Mouse (Mus musculus): Measurements from ENCODE around the gene CK137956. TPM values are rescaled to one million over a fixed set of nuclear protein-coding genes. Genes with fewer than 3 reads are reported as not detected.

CK137956 gene
- polyA plus RNA-seq, 1 experiment from 2014 or later = 0.20 TPM

- Histone ChIP-seq H3K36me3 (replicated peaks; ENCODE audit: control insufficient read depth, insufficient read depth, low read depth, low read length) (no peaks in the 10 kb centered on the region), H3K9ac (replicated peaks; ENCODE audit: low read length) (no peak overlapping the region), H3K4me1 (ENCODE audit: control insufficient read depth, insufficient read depth, low read length) (no peaks in the 10 kb centered on the region), H3K27ac (replicated peaks; ENCODE audit: low read depth, low read length) (no peak overlapping the region), H3K4me3 (ENCODE audit: low read depth, low read length) (no peak overlapping the region), H3K4me2 (ENCODE audit: low read depth, low read length) (no peak overlapping the region), H3K27me3 (ENCODE audit: control insufficient read depth, insufficient read depth, low read length) (peaks cover 27% of the 10 kb centered on the region), H3K9me3 (replicated peaks; ENCODE audit: control insufficient read depth, low read length) (no peaks in the 10 kb centered on the region)
- ATAC-seq (replicated peaks; ENCODE audit: insufficient number of reproducible peaks, low FRiP score, low TSS enrichment, low read depth) (no peak), DNase-seq (ENCODE audit: low spot score) (no peak)
- 11% methylated on average over 7 of the region's 7 CpGs for WGBS
Measured at GRCm38 (mm10) chr4:127969101-127969500, 1.6 kb downstream of the CK137956 start.

- WGBS = 39% methylated on average over 10 of the region's 10 CpGs
- ATAC-seq (replicated peaks; ENCODE audit: insufficient number of reproducible peaks, low FRiP score, low TSS enrichment, low read depth) (no peak), DNase-seq (ENCODE audit: low spot score) (peak; percentile 68)
- Histone ChIP-seq H3K9ac (replicated peaks; ENCODE audit: low read length) (no peak overlapping the region), H3K27ac (replicated peaks; ENCODE audit: low read depth, low read length) (no peak overlapping the region), H3K4me2 (ENCODE audit: low read depth, low read length) (no peak overlapping the region), H3K4me1 (ENCODE audit: control insufficient read depth, insufficient read depth, low read length) (no peaks in the 10 kb centered on the region), H3K27me3 (ENCODE audit: control insufficient read depth, insufficient read depth, low read length) (no peaks in the 10 kb centered on the region), H3K36me3 (replicated peaks; ENCODE audit: control insufficient read depth, insufficient read depth, low read depth, low read length) (no peaks in the 10 kb centered on the region), H3K9me3 (replicated peaks; ENCODE audit: control insufficient read depth, low read length) (no peaks in the 10 kb centered on the region), H3K4me3 (ENCODE audit: low read depth, low read length) (no peak overlapping the region)
Measured at GRCm38 (mm10) chr4:127953006-127953710, 17.6 kb downstream of the CK137956 start.

GRCm38 (mm10) chr4:127947696-127948095, 23.1 kb downstream of the CK137956 start:
- Histone ChIP-seq H3K36me3 (replicated peaks; ENCODE audit: control insufficient read depth, insufficient read depth, low read depth, low read length) (no peaks in the 10 kb centered on the region), H3K4me1 (ENCODE audit: control insufficient read depth, insufficient read depth, low read length) (no peaks in the 10 kb centered on the region), H3K9ac (replicated peaks; ENCODE audit: low read length) (no peak overlapping the region), H3K9me3 (replicated peaks; ENCODE audit: control insufficient read depth, low read length) (no peaks in the 10 kb centered on the region), H3K27ac (replicated peaks; ENCODE audit: low read depth, low read length) (no peak overlapping the region), H3K4me3 (ENCODE audit: low read depth, low read length) (no peak overlapping the region), H3K4me2 (ENCODE audit: low read depth, low read length) (no peak overlapping the region), H3K27me3 (ENCODE audit: control insufficient read depth, insufficient read depth, low read length) (no peaks in the 10 kb centered on the region)
- ATAC-seq (replicated peaks; ENCODE audit: insufficient number of reproducible peaks, low FRiP score, low TSS enrichment, low read depth) (no peak), DNase-seq (ENCODE audit: low spot score) (no peak)
- WGBS = 76% methylated on average over 2 of the region's 2 CpGs

DNA sequence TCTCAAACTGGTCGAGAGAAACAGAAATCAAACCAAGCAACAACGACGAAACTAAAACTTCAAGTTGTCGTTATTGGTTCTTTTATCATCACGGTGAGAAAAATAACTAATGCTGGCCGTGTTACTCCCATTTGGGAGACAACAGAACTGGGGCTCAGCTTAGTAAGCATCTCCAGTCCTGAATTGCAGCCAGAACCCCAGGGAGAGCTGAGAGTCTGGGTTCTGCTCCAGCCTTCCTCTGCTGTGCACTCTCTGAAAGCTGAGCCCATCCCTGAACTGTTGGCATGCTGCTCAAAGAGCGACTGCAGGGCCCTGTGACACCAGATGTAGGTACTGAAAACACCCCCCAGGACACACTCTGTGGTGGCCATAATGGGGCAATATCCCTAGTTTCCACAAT, 33.3 kb downstream of the CK137956 start:
- Histone ChIP-seq H3K9ac (replicated peaks; ENCODE audit: low read length) (no peak overlapping the region), H3K4me3 (ENCODE audit: low read depth, low read length) (no peak overlapping the region), H3K27me3 (ENCODE audit: control insufficient read depth, insufficient read depth, low read length) (no peaks in the 10 kb centered on the region), H3K9me3 (replicated peaks; ENCODE audit: control insufficient read depth, low read length) (no peaks in the 10 kb centered on the region), H3K4me1 (ENCODE audit: control insufficient read depth, insufficient read depth, low read length) (no peaks in the 10 kb centered on the region), H3K4me2 (ENCODE audit: low read depth, low read length) (no peak overlapping the region), H3K36me3 (replicated peaks; ENCODE audit: control insufficient read depth, insufficient read depth, low read depth, low read length) (no peaks in the 10 kb centered on the region), H3K27ac (replicated peaks; ENCODE audit: low read depth, low read length) (no peak overlapping the region)
- 87% methylated on average over 7 of the region's 7 CpGs for WGBS
- ATAC-seq (replicated peaks; ENCODE audit: insufficient number of reproducible peaks, low FRiP score, low TSS enrichment, low read depth) (no peak), DNase-seq (ENCODE audit: low spot score) (no peak)

DNA sequence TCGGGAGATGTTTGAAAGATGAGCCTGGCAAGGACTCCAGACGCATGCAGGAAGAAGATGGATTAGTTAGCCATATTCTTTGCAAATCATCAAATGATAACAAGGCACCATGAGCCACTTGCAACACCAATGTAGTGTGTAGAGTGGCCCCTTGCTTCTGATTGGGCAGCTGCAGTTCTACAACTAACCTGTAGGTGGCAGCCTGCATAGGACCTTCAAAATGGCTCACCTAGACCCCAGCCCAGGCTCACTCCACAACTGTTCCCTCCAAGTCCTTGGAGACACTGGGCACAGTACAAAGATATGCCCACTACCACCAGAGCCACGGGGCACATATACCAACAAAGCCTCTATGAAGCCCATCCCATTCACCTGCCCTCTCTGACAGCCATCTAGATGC, 35.4 kb downstream of the CK137956 start:
- 50% methylated on average over 3 of the region's 3 CpGs for WGBS
- Histone ChIP-seq H3K4me3 (ENCODE audit: low read depth, low read length) (no peak overlapping the region), H3K27ac (replicated peaks; ENCODE audit: low read depth, low read length) (no peak overlapping the region), H3K9me3 (replicated peaks; ENCODE audit: control insufficient read depth, low read length) (no peaks in the 10 kb centered on the region), H3K4me2 (ENCODE audit: low read depth, low read length) (no peak overlapping the region), H3K36me3 (replicated peaks; ENCODE audit: control insufficient read depth, insufficient read depth, low read depth, low read length) (no peaks in the 10 kb centered on the region), H3K9ac (replicated peaks; ENCODE audit: low read length) (no peak overlapping the region), H3K4me1 (ENCODE audit: control insufficient read depth, insufficient read depth, low read length) (no peaks in the 10 kb centered on the region), H3K27me3 (ENCODE audit: control insufficient read depth, insufficient read depth, low read length) (no peaks in the 10 kb centered on the region)
- DNase-seq (ENCODE audit: low spot score) (peak; percentile 34), ATAC-seq (replicated peaks; ENCODE audit: insufficient number of reproducible peaks, low FRiP score, low TSS enrichment, low read depth) (no peak)

- ATAC-seq (replicated peaks; ENCODE audit: insufficient number of reproducible peaks, low FRiP score, low TSS enrichment, low read depth) = no peak
- no peaks in the 10 kb centered on the region for H3K27me3 ChIP-seq (ENCODE audit: control insufficient read depth, insufficient read depth, low read length)
- 85% methylated on average over 7 of the region's 7 CpGs for WGBS
Measured at GRCm38 (mm10) chr4:127913551-127913950, 57.2 kb downstream of the CK137956 start.

GRCm38 (mm10) chr4:127907151-127907550, 63.6 kb downstream of the CK137956 start:
- WGBS = 84% methylated on average over 8 of the region's 8 CpGs
- Histone ChIP-seq H3K9me3 (replicated peaks; ENCODE audit: control insufficient read depth, low read length) (no peaks in the 10 kb centered on the region), H3K9ac (replicated peaks; ENCODE audit: low read length) (no peak overlapping the region), H3K27me3 (ENCODE audit: control insufficient read depth, insufficient read depth, low read length) (no peaks in the 10 kb centered on the region), H3K4me2 (ENCODE audit: low read depth, low read length) (no peak overlapping the region), H3K4me3 (ENCODE audit: low read depth, low read length) (no peak overlapping the region), H3K4me1 (ENCODE audit: control insufficient read depth, insufficient read depth, low read length) (no peaks in the 10 kb centered on the region), H3K36me3 (replicated peaks; ENCODE audit: control insufficient read depth, insufficient read depth, low read depth, low read length) (no peaks in the 10 kb centered on the region), H3K27ac (replicated peaks; ENCODE audit: low read depth, low read length) (no peak overlapping the region)
- ATAC-seq (replicated peaks; ENCODE audit: insufficient number of reproducible peaks, low FRiP score, low TSS enrichment, low read depth) (no peak), DNase-seq (ENCODE audit: low spot score) (no peak)

More at GRCm38 (mm10) chr4:127913551-127913950, 57.2 kb downstream of the CK137956 start:
- no peaks in the 10 kb centered on the region for H3K36me3 ChIP-seq (replicated peaks; ENCODE audit: control insufficient read depth, insufficient read depth, low read depth, low read length)
- no peak overlapping the region for H3K4me2 ChIP-seq (ENCODE audit: low read depth, low read length)
- H3K4me3 ChIP-seq (ENCODE audit: low read depth, low read length) = no peak overlapping the region
- H3K9ac ChIP-seq (replicated peaks; ENCODE audit: low read length) = no peak overlapping the region
- H3K27ac ChIP-seq (replicated peaks; ENCODE audit: low read depth, low read length) = no peak overlapping the region
- H3K4me1 ChIP-seq (ENCODE audit: control insufficient read depth, insufficient read depth, low read length) = no peaks in the 10 kb centered on the region
- no peaks in the 10 kb centered on the region for H3K9me3 ChIP-seq (replicated peaks; ENCODE audit: control insufficient read depth, low read length)
- DNase-seq (ENCODE audit: low spot score) = no peak

DNA sequence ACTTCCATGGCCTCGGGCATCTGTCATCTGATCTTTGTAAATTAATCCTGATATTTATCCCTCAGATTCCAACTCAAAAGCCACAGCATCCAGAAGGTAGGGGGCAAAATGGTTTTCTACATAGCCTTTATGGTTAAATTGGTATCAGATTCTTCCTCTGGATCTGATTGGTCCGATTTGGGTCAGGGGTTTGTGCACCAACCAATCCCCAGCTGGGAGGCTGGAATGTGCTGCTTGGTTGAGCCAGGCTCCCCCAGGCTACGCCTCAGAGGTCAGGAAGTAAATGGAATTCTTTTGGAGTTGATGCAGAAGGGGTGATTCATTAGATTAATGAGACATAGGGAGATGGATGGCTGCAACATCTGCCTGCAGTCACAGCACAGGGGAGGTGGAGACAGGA, 66.8 kb downstream of the CK137956 start:
- 64% methylated on average over 3 of the region's 3 CpGs for WGBS
- Histone ChIP-seq H3K9ac (replicated peaks; ENCODE audit: low read length) (no peak overlapping the region), H3K27me3 (ENCODE audit: control insufficient read depth, insufficient read depth, low read length) (no peaks in the 10 kb centered on the region), H3K9me3 (replicated peaks; ENCODE audit: control insufficient read depth, low read length) (no peaks in the 10 kb centered on the region), H3K36me3 (replicated peaks; ENCODE audit: control insufficient read depth, insufficient read depth, low read depth, low read length) (no peaks in the 10 kb centered on the region), H3K27ac (replicated peaks; ENCODE audit: low read depth, low read length) (no peak overlapping the region), H3K4me1 (ENCODE audit: control insufficient read depth, insufficient read depth, low read length) (no peaks in the 10 kb centered on the region), H3K4me2 (ENCODE audit: low read depth, low read length) (no peak overlapping the region), H3K4me3 (ENCODE audit: low read depth, low read length) (no peak overlapping the region)
- DNase-seq (ENCODE audit: low spot score) (no peak), ATAC-seq (replicated peaks; ENCODE audit: insufficient number of reproducible peaks, low FRiP score, low TSS enrichment, low read depth) (no peak)
